Mouse (Mus musculus): ENCODE results near the gene Sipa1l1.

Sipa1l1 gene

DNA sequence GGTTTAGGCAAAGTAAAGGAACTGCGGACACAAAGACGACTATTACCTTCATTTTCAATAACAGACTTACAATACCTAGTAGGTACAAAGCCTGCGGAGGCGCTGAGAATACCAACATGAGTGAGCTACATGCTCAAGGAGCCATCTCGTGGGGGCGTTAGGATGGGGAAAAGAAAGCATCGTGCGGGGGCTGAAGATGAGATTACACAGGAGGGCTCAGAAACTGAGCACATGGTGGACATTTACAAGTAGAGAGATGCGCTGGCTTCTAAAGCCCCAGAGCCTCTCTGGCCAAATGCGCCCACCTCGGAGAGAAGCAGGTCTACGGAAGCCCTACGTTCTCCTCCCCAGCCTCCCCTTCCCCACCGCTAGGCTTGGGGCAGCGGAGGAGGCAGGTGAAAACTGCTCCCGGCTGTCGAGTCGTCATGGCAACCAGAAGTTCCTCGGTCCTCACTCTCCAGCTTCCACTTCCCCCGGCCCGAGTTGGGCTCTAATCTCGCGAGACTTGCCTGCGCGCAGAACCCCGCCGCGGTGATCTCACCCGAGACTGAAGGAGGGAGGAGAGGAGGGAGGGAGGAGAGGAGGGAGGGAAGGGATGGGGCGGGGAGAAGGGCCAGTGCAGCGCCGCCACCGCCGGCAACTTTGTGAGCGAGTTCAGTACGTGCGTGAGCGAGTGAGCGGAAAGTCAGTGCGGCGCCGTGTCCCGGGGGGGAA is at the start of gene Sipa1l1:
Sipa1l1 (plus strand) TSS at position 501 of the 714 bp plus-strand sequence.
- DNase-seq (ENCODE audit: low spot score), result peak; percentile 97

DNA sequence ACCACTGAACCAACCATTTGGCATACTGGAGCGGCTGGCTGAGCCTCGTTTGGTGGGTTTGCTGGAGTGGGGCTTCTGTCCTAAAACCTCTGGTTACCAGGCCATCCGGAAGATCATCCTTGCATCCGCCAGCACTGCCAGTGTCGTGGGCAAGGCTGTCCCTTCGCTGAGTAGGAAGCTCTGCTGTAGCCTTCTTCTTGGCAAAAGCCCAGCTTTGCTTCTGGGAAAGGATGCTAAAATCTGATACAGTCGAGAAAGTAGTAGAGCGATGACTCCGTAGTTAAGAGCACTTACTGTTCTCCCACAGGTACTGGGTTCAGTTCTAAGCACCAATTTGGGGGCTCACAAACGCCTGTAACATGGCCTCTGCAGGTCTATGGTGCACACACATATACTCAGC is 47.2 kb upstream of the Sipa1l1 start:
- no peak for DNase-seq (ENCODE audit: low spot score)

DNA sequence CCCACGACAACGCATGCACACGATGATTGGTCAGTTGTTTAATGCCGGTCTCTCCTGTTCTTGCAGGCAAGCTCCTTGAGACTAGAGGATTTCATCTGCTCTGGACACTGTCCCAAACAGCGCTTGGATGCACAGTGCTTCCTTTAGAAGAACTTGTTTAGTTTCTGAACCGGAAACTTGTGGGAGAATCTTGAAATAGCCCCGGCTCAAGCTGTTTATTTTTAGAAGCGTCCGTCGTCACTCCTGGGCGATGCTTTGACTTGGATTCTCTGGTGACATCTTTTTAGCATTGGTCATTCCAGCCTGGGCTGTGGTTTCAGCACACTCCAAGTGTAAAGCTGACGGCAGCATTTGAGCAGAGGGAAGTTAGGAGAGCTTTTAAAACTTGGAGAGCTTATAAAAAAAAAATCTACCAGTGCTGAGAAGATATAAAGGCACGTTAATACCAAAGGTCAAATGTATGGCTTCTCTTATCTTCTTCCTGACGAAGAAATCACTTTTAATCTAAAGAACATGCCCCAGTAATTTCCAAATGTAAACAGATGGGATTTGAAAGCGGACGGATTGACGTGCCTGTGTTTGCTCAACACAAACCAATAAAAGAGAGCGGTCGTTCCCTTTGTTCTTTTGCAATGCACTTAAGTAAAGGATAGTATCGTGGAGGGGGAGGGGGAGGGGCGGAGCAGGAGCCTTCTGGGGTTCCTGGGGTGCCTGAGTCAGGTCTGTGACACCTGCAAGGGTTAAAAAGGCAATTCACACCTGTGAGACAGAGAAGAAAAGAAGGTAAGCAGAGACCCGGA is 46.5 kb upstream of the Sipa1l1 start:
- no peak for DNase-seq (ENCODE audit: low spot score)

DNA sequence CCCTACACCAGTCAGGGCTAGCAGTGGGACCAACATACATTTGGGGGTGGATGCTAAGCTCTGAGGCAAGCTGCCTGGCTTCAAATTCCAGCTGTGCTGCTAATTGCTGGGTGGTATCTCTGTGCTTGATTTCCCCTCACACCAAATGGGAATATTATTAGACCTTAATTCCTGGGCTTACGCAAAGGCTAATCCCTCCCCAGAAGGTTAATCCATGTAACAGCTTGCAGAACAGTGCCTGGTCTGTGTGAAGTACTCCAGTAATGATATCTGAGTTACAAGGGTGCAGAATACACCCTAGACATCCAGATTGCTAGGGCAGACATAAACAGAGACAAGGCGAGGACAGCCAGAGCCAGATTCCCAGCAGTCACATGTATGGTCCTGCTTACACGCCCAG is 42.3 kb upstream of the Sipa1l1 start:
- DNase-seq (ENCODE audit: low spot score), result no peak

DNA sequence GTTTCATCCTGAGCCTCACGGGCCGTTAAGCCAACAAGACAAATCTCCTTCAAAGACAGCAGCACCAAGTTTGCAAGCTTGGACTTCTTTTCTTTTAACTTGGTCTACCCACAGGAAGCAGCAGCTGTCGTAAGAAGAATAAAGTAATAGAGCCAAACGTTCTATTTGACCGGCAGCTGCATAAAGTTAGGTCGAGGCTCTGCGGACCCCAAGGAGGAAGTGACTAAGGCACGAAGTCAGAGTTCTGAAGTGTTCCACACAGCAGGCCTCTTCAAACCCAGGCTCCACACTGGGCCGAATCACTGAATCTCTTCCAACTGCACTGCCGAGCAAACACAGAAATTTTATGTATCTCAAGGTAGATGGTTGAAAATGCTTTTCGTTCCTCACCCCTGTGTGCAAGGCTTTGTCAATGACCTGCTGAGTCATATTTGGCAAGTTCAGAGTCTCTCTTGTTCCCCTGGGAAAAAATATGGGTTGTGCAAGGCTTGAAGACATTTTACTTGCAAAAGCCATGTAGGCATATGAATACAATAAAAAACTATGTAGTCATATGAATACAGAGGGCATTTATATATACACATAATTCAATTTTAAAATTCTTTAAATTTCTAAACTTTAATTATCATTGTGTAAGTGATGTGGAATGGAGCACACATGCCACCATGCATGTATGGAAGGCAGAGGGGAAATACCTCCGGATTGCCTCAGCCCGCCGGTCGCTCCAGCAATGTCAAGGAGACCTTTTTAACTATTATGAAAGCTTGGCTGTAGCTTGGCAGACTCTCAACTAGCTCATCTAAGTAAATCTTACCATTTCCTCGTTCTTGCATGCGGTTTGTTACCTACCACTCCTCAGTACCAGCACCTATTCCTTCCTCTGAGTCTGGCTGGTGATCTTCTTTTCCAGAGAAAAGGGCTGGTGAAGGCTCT is 29.6 kb upstream of the Sipa1l1 start:
- no peak for DNase-seq (ENCODE audit: low spot score)

DNA sequence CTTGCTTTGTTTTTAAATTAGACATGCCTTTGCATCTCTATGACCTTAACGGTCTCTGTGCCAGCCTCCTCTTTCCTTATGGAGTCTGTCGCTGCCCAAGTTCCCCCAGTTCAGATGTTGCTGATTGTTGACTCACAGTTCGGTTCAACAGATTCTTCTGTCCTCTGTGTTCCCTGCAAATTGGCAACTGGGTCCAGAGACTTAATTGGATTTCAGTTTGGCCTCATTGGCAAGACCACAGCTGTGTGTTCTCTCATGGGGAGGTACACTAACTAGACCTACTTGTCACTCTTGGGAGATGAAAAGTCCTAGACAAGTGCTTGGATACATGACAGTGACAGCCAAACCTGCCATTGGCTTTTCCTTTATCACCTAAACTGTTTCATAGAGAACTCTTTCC is 25.7 kb upstream of the Sipa1l1 start:
- DNase-seq (ENCODE audit: low spot score), result no peak

DNA sequence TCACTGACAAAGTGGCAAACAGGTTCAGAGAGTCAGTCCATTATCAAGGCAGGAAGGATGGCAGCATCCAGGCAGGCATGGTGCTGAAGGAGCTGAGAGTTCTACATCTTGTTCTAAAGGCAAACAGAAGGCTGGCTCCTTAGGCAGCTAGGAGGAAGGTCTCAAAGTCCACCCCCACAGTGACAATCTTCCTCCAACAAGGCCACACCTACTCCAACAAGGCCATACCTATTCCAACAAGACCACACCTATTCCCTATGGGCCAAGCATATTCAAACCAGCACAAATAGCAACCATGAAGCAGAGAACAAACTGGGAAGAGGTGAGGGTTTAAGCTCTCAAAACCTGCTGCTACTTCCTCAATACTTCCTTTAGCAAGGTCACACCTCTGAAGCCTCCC is 23.9 kb upstream of the Sipa1l1 start:
- no peak for DNase-seq (ENCODE audit: low spot score)

DNA sequence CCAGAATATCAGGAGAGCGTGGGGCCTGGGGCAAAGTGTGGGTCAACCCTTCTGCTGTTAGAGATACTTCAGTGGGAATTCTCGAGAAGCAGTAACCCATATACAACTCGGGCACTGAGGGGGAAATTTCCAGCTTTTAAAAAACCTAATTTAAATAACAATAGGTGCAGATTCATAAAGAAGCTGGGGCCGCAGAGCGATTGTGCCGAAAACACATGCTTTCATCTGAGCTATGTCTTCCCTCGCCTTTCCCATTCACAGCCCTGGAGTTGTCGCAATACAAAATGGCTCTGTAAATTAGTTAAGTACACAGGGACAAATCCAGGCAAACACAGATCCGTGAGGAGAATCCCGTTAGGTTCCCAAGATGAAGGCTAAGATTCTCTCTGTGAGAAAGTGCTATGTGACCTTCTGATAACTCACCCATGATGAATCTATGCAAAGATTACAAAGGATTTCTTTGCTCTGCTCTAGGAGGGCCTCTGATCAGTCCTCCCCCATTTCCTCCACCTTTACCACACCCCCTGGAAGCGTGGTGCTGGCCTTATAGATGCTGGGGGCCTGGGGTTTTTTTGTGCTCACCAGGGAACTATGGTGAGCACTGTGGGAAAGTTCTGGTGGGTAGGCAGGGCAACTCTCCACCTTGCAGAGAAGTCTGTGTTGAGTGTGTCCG is 22.0 kb upstream of the Sipa1l1 start:
- DNase-seq (ENCODE audit: low spot score), result no peak

DNA sequence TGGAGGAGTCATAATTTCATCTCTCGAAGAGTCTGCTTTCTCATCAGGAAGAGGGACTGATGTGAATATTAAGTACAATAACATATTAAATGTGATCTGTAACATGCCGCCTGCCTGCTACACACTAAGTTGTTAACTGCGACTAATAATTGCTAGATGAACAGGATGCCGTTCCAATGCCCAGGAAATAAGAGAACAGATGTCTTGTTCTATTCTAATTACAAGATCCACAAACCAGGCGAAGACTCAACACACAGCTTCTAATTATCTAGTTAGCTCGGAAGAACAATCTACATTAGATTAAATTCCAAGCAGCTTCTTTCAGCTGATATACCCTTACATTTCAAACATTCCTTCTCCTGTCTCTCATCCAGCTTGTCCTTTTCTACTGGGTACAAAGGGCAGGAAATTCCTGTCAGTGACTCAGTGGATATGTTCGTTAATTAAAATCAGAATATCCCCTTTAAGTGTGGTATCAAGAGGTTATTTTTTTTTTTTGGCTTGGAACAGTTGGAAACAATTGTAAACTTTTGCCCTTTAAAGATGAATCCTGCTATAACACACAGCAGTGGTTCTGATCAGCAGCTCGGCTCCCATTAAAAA is 20.7 kb upstream of the Sipa1l1 start:
- DNase-seq (ENCODE audit: low spot score), result no peak

DNA sequence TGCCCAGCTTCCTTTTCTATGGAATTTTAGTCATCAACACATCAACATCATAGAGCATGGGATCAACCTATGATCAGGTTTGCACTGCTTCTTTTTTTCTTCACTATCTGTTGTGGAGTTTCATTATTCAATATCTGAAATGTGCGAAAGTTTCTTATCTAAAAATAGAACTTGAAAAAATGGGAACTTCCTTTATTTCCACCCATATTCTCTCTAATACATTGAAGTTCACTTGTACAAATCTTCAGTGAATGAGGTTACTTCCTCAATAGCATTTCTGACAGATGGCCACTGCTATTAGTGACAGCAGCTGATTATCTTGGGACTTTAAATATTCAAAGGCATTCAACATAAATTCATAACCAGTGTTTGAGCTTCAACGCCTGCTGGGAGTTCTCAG is 18.1 kb upstream of the Sipa1l1 start:
- no peak for DNase-seq (ENCODE audit: low spot score)

DNA sequence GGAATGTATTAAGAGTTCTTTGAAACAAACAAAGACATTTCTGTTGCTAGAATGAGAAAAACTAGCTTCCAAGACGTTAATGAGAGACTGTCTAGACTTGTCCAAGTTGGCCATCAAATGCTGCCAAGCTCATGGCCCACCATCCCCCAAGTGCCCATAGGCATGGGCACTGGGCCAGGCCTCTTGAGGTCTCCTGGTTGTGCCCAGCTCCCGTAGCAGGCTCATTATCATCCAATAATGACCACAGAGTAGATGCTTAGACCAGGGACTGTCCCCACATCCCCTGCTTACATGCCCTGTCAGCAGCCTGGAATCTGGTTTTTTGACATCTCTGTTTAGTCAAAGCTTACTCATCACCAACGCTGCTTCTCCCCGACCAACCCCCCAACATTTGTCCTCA is 14.6 kb upstream of the Sipa1l1 start:
- DNase-seq (ENCODE audit: low spot score), result no peak

DNA sequence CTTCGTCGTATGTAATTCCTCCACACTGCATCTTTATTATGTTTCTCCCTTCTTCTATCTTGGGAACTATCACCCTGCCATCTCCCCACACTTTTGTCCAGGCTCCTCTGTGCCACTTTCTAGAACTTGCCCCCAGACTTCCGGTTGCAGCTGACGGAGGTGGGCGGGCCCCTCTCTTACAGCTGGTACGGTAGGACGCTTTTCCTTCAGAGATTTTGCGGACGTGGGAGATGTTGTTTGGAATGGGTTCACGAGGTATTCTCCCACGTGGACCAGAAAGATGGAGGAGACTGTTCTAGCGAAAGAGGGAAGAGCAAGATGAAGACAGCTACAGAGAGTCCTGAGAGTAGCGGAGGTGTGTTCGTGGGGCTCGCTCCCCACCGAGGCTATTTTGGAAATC is 10.6 kb upstream of the Sipa1l1 start:
- no peak for DNase-seq (ENCODE audit: low spot score)

DNA sequence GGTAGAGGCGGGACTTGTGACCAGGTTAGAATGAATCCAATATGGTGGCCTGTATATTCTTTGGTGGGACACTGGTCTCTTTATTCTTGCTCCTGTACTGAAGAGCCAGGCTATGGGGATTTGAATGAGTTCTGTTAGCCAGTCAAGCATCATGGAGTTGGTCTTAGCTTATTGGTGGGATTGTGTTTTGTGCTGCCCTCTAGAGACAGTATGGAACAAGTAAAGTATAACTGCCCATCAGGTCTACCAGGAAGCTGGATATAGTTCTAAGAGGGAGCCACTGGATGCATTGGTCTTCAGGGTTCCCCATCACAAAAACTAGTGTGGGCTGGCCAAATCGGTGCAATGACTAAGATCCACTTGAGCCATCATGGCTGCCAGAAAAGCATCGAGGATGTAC is 9.7 kb upstream of the Sipa1l1 start:
- DNase-seq (ENCODE audit: low spot score), result no peak

DNA sequence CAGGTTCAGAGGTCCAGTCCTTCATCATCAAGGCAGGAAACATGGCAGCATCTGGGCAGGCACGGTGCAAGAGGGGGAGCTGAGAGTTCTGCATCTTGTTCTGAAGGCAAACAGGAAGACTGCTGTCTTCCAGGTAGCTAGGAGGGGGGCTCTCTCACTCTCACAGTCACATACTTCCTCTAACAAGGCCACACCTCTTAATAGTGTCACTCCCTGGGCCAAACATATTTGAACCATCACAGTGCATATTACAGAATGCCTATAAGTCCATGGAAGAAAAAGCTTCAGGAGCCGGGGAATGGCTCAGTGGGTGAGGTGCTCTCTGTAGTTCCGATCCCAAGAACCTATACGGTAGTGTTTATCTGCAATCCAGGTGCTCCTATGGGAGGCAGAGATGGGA is 3.5 kb upstream of the Sipa1l1 start:
- peak; percentile 49 for DNase-seq (ENCODE audit: low spot score)

DNA sequence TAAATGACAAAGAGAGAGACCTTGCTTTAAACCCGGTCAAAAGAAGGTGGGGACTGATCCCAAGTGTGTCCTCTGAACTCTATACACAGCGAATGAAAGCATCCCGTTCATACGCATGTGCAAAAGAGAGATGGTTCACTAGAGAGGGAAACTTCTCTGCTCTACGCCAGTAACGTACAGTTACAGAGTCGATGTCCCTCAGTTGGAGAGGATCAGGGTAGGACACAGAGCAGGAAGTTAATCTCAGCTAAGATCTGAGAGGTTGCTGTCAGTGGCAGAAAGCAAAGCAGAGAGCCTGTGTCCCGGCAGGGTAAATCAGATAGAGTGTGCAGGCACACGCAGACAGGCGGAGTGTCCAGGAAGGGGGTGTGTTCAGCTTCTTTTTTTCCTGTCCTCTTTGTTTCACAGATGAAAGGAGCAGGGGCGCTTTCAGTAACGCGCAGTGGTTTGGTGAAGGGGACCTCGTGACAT is 3.0 kb upstream of the Sipa1l1 start:
- peak; percentile 82 for DNase-seq (ENCODE audit: low spot score)

DNA sequence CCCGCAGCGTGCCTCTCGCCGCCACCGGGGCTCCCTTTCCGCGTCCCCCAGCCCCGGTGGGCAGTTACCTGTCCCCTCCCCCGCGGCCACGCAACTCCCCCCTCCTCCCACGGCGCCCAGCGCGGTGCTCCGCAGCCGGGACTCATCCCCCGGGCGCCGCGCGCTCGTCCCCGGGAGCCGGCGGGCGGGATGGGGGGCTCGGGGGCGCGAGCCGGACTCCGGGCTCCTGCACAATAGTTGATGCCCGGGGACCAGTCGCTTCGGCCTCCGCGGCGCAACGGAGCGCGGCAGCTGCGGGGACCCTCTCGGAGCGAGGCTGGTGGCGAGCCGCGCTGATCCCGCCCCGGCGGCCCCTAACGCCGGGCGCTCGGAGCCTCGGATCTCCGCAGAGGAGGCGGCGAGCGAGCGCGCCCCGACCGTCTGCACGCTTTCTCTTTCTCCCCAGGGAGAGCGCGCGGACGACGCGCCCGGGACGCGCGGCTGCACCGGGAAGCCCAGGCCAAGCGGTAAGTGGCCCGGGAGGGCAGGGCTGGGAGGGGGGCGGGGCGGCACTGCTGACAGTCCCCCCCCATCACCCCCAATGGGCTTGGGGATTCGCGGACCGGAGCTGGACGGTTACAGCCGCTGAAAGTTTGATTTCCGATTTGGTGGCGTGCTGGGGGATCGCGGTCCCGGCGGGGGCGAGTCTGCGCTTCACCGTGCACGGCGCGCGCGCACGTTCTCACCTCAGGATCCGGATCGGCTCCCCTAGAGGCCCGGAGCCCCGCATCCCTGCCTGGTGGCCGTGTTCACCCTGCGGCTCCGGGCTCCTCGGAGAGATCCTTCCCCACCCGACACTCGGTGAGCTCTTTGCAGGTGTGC is 681 bp downstream of the Sipa1l1 start:
- peak; percentile 76 for DNase-seq (ENCODE audit: low spot score)

DNA sequence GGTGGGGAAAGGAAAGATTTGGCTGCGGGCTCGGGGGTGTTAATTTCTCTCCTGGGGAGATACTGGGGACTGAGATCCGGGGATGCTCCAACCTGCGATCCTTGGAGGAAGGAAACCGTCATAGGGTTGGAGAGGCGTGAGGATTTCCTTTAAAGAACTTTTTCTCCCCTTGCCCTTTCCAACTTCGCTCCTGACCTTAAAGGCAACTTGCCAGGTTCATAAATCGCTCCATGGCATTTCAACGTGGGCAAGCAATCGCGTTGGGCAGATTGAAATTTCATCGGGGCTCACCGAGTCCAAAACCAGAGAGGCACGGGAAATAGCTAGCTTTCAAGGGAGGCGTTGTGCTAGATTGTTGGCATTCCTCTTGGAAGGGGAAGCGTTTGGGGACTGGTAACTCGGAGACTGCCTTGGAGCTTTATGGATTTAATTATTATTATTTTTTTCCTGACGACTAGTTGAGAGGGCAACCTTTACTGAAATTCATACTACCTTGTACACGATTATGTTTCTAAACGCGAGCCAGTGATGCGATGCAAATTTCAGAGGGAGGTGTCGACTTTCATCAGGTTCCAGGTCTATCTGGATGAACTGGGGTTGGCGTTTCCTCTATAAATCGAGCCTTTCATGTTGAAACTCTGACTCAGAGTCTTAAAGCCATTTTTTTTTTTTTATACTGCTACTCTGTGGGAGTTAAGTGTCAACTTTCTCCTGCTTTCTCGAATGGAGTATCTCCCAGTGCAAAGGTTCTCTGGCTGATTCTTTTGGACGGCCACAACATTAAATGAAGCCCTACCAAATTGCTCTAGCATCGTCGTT is 1.6 kb downstream of the Sipa1l1 start:
- DNase-seq (ENCODE audit: low spot score), result peak; percentile 46

DNA sequence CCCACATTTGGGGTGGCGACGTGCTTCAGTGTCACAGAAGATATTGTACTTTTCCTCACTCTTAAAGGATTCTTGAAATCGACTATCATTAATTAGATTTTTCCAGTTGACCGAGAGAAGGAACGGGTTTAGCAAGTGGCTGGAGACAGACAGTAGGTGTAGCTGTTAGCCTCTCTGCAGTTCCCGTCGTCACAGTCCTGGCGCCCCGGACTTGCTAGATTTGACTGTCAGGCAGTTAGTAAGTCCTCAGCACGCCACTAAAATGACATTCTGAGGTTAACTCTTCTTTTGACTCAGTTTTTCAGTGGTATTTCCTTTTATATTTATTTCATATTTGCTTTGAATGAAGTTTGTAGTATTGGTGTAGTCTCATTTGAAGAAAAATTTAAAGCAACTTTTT is 2.5 kb downstream of the Sipa1l1 start:
- DNase-seq (ENCODE audit: low spot score), result no peak

DNA sequence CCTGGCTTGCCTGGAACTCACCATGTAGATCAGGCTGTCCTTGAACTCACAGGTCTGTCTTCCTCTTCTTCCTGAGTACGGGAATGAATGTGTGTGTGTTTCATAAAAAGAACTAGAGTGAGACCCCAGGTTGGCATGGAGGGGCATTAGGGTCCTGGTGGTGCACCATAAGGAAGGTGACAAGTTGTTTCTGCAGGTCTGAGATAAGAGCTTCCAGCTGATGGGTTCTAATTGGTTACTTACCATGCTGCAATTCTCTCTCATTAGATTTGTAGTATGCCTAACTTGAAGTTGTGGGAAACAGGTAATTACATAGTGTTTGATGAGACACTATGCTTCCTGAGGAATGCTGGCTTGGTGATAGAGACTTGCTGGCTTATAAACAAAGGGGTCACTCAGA is 4.5 kb downstream of the Sipa1l1 start:
- DNase-seq (ENCODE audit: low spot score), result no peak

DNA sequence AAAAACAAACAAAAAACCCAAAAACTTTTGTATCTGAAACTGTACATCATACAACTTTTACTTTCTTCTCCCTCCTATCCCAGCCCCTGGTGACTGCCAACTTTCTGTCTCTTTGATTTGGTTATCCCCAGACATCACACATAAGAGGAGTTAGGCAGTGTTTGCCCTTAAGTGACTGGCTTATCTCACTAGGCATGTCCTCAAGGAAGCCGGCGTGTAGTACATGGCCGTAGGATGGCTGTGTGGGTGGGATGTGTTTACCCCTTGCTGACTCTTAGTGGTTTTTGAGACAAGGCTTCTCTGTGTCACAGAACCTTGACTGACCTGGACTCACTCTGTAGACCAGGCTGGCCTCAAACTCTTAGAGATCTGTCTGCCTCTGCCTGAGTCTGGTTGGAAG is 6.6 kb downstream of the Sipa1l1 start:
- DNase-seq (ENCODE audit: low spot score), result no peak

Data from T-cell, adult 2 months (primary cell).